Mouse (Mus musculus) heart, postnatal 10 days (tissue): ENCODE measurements around the gene Pou4f2. TPM values are rescaled to one million over a fixed set of nuclear protein-coding genes. Genes with fewer than 3 reads are reported as not detected.

Source experiments
- DNase-seq, 2 experiments: peaks; one replicate each; pipeline ENCODE4 v3.0.0; 2021
- intact Hi-C: fragments of 180-260 bp; cut with DNase I; formaldehyde crosslinking; loops from one replicate; pipeline ENCODE4 v1.15.1; 2025
- total RNA-seq, 2 experiments: library from RNA; stranded (reverse); gene quantifications; 2 replicates each; pipeline ENCODE4 v1.2.3; 2021

The Pou4f2 gene
- total RNA-seq, result not detected

- DNase-seq, result peak; percentile 11
- intact Hi-C loops, result no loop called here
These were observed at the start of gene Pou4f2 for GRCm38 (mm10) chr8:78436071-78436651. Pou4f2 (minus strand) TSS chr8:78436645.

GRCm38 (mm10) chr8:78477051-78477829 is 40.8 kb upstream of the Pou4f2 start:
- DNase-seq, result peak in 1 of 2 experiments; percentile 3
- intact Hi-C loops, result no loop called here

GRCm38 (mm10) chr8:78467889-78468288 is 31.4 kb upstream of the Pou4f2 start:
- no peak for DNase-seq
- intact Hi-C loops, result no loop called here

GRCm38 (mm10) chr8:78463941-78464340 is 27.5 kb upstream of the Pou4f2 start:
- no peak for DNase-seq
- intact Hi-C loops, result no loop called here

GRCm38 (mm10) chr8:78456441-78456840 is 20.0 kb upstream of the Pou4f2 start:
- intact Hi-C loops, result no loop called here
- no peak for DNase-seq

GRCm38 (mm10) chr8:78442781-78443180 is 6.3 kb upstream of the Pou4f2 start:
- no peak for DNase-seq
- intact Hi-C loops, result no loop called here

GRCm38 (mm10) chr8:78438121-78438520 is 1.7 kb upstream of the Pou4f2 start:
- intact Hi-C loops, result no loop called here
- peak; percentile 67 to 75 for DNase-seq

GRCm38 (mm10) chr8:78437140-78438045 is 948 bp upstream of the Pou4f2 start:
- no peak for DNase-seq

GRCm38 (mm10) chr8:78436661-78437060 is 216 bp upstream of the Pou4f2 start:
- intact Hi-C loops, result no loop called here
- DNase-seq, result no peak

More at GRCm38 (mm10) chr8:78437140-78438045, 948 bp upstream of the Pou4f2 start:
- intact Hi-C loops, result no loop called here

GRCm38 (mm10) chr8:78435624-78435960 is 853 bp downstream of the Pou4f2 start:
- intact Hi-C loops, result no loop called here

GRCm38 (mm10) chr8:78434823-78435623 is 1.4 kb downstream of the Pou4f2 start:
- no peak for DNase-seq
- intact Hi-C loops, result loop anchor here (5.0 kb wide), 1 partner anchor 212 kb away; no protein-coding TSS in a partner anchor

More at GRCm38 (mm10) chr8:78435624-78435960, 853 bp downstream of the Pou4f2 start:
- DNase-seq, result no peak

- intact Hi-C loops, result loop anchor here (5.0 kb wide), 1 partner anchor 213 kb away; no protein-coding TSS in a partner anchor
- no peak for DNase-seq
These were observed 2.1 kb downstream of the Pou4f2 start for GRCm38 (mm10) chr8:78434340-78434739.

GRCm38 (mm10) chr8:78433318-78433717 is 3.1 kb downstream of the Pou4f2 start:
- intact Hi-C loops, result loop anchor here (5.0 kb wide), 1 partner anchor 214 kb away; no protein-coding TSS in a partner anchor
- no peak for DNase-seq

GRCm38 (mm10) chr8:78432451-78432850 is 4.0 kb downstream of the Pou4f2 start:
- DNase-seq, result no peak
- intact Hi-C loops, result loop anchor here (5.0 kb wide), 1 partner anchor 215 kb away; no protein-coding TSS in a partner anchor

- intact Hi-C loops, result loop anchor here (5.0 kb wide), 1 partner anchor 216 kb away; no protein-coding TSS in a partner anchor
- peak; percentile 61 to 73 for DNase-seq
These were observed 5.1 kb downstream of the Pou4f2 start for GRCm38 (mm10) chr8:78431356-78431755.

- intact Hi-C loops, result no loop called here
- DNase-seq, result no peak
These were observed 8.3 kb downstream of the Pou4f2 start for GRCm38 (mm10) chr8:78428148-78428547.

- DNase-seq, result no peak
- intact Hi-C loops, result no loop called here
These were observed 8.7 kb downstream of the Pou4f2 start for GRCm38 (mm10) chr8:78427769-78428130.

GRCm38 (mm10) chr8:78426875-78427768 is 9.3 kb downstream of the Pou4f2 start:
- DNase-seq, result no peak
- intact Hi-C loops, result no loop called here

- intact Hi-C loops, result no loop called here
- no peak for DNase-seq
These were observed 10.0 kb downstream of the Pou4f2 start for GRCm38 (mm10) chr8:78426455-78426854.
